Mouse (Mus musculus) cerebellum, adult 8-10 months (tissue): ENCODE measurements around the gene Pax5.
A peak's percentile ranks its signal among the peaks of the same experiment; 100 is the strongest.
"Not testable (repeated sequence)": the region's sequence is repeated elsewhere in the genome, so short reads cannot be mapped to it uniquely, and the experiment has no call there.

Experiments
- DNase-seq: peaks from one replicate; pipeline ENCODE4 v3.0.0; 2022

The Pax5 gene

GRCm38 (mm10) chr4:44709740-44710700 lies at the start of gene Pax5:
Pax5 (minus strand) TSS chr4:44710487.
- DNase-seq: no peak

GRCm38 (mm10) chr4:44757131-44757530 lies 46.8 kb upstream of the Pax5 start:
- not testable (repeated sequence) for DNase-seq

GRCm38 (mm10) chr4:44756134-44756951 lies 46.1 kb upstream of the Pax5 start:
- peak; percentile 87 for DNase-seq

- DNase-seq: no peak
Observed at GRCm38 (mm10) chr4:44755553-44756133, 45.4 kb upstream of the Pax5 start, which contains the start of gene Zcchc7. Zcchc7 (plus strand) TSS chr4:44755877.

- DNase-seq: no peak
Observed at GRCm38 (mm10) chr4:44740471-44740870, 30.2 kb upstream of the Pax5 start.

- DNase-seq: no peak
Observed at GRCm38 (mm10) chr4:44721237-44721636, 10.9 kb upstream of the Pax5 start.

- DNase-seq: no peak
Observed at GRCm38 (mm10) chr4:44720046-44720445, 9.8 kb upstream of the Pax5 start.

GRCm38 (mm10) chr4:44717676-44718075 lies 7.4 kb upstream of the Pax5 start:
- DNase-seq: no peak

- no peak for DNase-seq
Observed at GRCm38 (mm10) chr4:44716391-44716790, 6.1 kb upstream of the Pax5 start.

GRCm38 (mm10) chr4:44715621-44716160 lies 5.4 kb upstream of the Pax5 start:
- no peak for DNase-seq

- DNase-seq: no peak
Observed at GRCm38 (mm10) chr4:44714111-44714621, 3.9 kb upstream of the Pax5 start.

- DNase-seq: no peak
Observed at GRCm38 (mm10) chr4:44713554-44714051, 3.3 kb upstream of the Pax5 start.

GRCm38 (mm10) chr4:44712786-44713553 lies 2.7 kb upstream of the Pax5 start:
- DNase-seq: peak; percentile 11

GRCm38 (mm10) chr4:44712051-44712700 lies 1.9 kb upstream of the Pax5 start:
- DNase-seq: no peak

GRCm38 (mm10) chr4:44711136-44711900 lies 1.0 kb upstream of the Pax5 start:
- DNase-seq: no peak

GRCm38 (mm10) chr4:44710701-44711097 lies 412 bp upstream of the Pax5 start:
- no peak for DNase-seq

- DNase-seq: no peak
Observed at GRCm38 (mm10) chr4:44709091-44709695, 1.1 kb downstream of the Pax5 start.

GRCm38 (mm10) chr4:44708311-44708710 lies 2.0 kb downstream of the Pax5 start:
- no peak for DNase-seq

GRCm38 (mm10) chr4:44706865-44707264 lies 3.4 kb downstream of the Pax5 start:
- DNase-seq: no peak

- DNase-seq: no peak
Observed at GRCm38 (mm10) chr4:44705967-44706366, 4.3 kb downstream of the Pax5 start.
